Mouse (Mus musculus) liver, postnatal 0 days (tissue): ENCODE data around the gene Abca2.

ENCODE experiments used
- CTCF ChIP-seq: sonication (generic); IDR thresholded peaks from 2 replicates; pipeline ENCODE4 v1.5.1; 2016; ENCODE audit warnings: antibody characterized with exemption, low read depth
- EP300 ChIP-seq: IDR thresholded peaks from 2 replicates; pipeline ENCODE4 v1.6.1; 2016; ENCODE audit warnings: antibody characterized with exemption, low read depth, mild to moderate bottlenecking

GRCm38 (mm10) chr2:25460135-25460534 is 31.6 kb downstream of the Abca2 start:
- TF ChIP-seq CTCF (no peak), EP300 (no peak)
